Mouse (Mus musculus) CH12.LX (cell line): Measurements from ENCODE around the gene Sema6d. TPM values are rescaled to one million over a fixed set of nuclear protein-coding genes. Genes with fewer than 3 reads are reported as not detected.

Experiments used
- DNase-seq: peaks from one replicate; pipeline ENCODE4 v3.0.0-alpha.2; 2013; ENCODE audit errors: extremely low read depth
- H3K27ac ChIP-seq: 2 replicates; pipeline ENCODE4 v1.5.1; 2012; ENCODE audit warnings: low read depth, mild to moderate bottlenecking, control low read depth, moderate library complexity; ENCODE audit not compliant: insufficient read depth
- H3K27me3 ChIP-seq: replicated peaks from 2 replicates; pipeline ENCODE3; 2012; ENCODE audit warnings: inconsistent platforms
- H3K36me3 ChIP-seq, 2 experiments: replicated peaks in 1 of 2; 2 replicates each; pipeline versions ENCODE3 to v1.6.1; 2012; ENCODE audit warnings: inconsistent platforms in 1 of 2, low read length in 1 of 2, mild to moderate bottlenecking in 1 of 2, mixed read lengths in 1 of 2, moderate library complexity in 1 of 2; ENCODE audit not compliant: control insufficient read depth in 1 of 2, insufficient read depth in 1 of 2
- H3K4me1 ChIP-seq, 2 experiments: 2 replicates each; pipeline ENCODE4 v1.6.1; 2012; ENCODE audit warnings: inconsistent platforms in 1 of 2, moderate library complexity in 1 of 2; ENCODE audit not compliant: insufficient read depth in 2 of 2, control insufficient read depth in 1 of 2
- H3K4me2 ChIP-seq: 2 replicates; pipeline ENCODE4 v1.6.1; 2012; ENCODE audit warnings: low read depth, mild to moderate bottlenecking, control low read depth; ENCODE audit not compliant: poor library complexity, insufficient read depth, severe bottlenecking
- H3K4me3 ChIP-seq, 3 experiments: fragments of 150-350 bp in 1 of 3; sonication (generic) in 1 of 3; replicated peaks in 1 of 3; 2 replicates each; pipeline versions ENCODE3 to v1.5.1; 2011 to 2012; ENCODE audit warnings: low read depth in 2 of 3, low read length in 2 of 3, mild to moderate bottlenecking in 2 of 3, moderate library complexity in 2 of 3, control low read depth in 1 of 3, improper control_type of control experiment in 1 of 3, inconsistent platforms in 1 of 3, mixed read lengths in 1 of 3; ENCODE audit not compliant: poor library complexity in 1 of 3
- H3K79me2 ChIP-seq: replicated peaks from 2 replicates; pipeline ENCODE4 v1.6.1; 2012; ENCODE audit warnings: mild to moderate bottlenecking, moderate library complexity; ENCODE audit not compliant: control insufficient read depth, poor library complexity, insufficient read depth, severe bottlenecking; ENCODE audit errors: extremely low read depth
- H3K9ac ChIP-seq: 2 replicates; pipeline ENCODE4 v1.6.1; 2012; ENCODE audit warnings: low read depth, mild to moderate bottlenecking, control low read depth, moderate library complexity; ENCODE audit not compliant: insufficient read depth
- H3K9me3 ChIP-seq: replicated peaks from 2 replicates; pipeline ENCODE3; 2012; ENCODE audit warnings: low read length, inconsistent platforms, mixed read lengths
- CHD1 ChIP-seq: IDR thresholded peaks from 2 replicates; pipeline ENCODE4 v1.6.1; 2012; ENCODE audit warnings: low read depth, low read length, improper control_type of control experiment, inconsistent platforms
- CHD2 ChIP-seq: IDR thresholded peaks from 2 replicates; pipeline ENCODE4 v1.6.1; 2011; ENCODE audit warnings: low read length, improper control_type of control experiment
- ELF1 ChIP-seq: IDR thresholded peaks from 2 replicates; pipeline ENCODE4 v1.6.1; 2014; ENCODE audit warnings: low read depth, mild to moderate bottlenecking, inconsistent platforms, low read length, improper control_type of control experiment
- EP300 ChIP-seq: IDR thresholded peaks from 2 replicates; pipeline ENCODE4 v1.6.1; 2011; ENCODE audit warnings: low read length, improper control_type of control experiment
- JUN ChIP-seq: IDR thresholded peaks from 2 replicates; pipeline ENCODE4 v1.6.1; 2011; ENCODE audit warnings: low read depth, mild to moderate bottlenecking, low read length, improper control_type of control experiment, moderate library complexity; ENCODE audit not compliant: insufficient read depth
- MAX ChIP-seq: IDR thresholded peaks from 2 replicates; pipeline ENCODE4 v1.6.1; 2011; ENCODE audit warnings: low read length, improper control_type of control experiment
- MEF2A ChIP-seq: IDR thresholded peaks from 2 replicates; pipeline ENCODE4 v1.6.1; 2014; ENCODE audit warnings: low read depth, mild to moderate bottlenecking, inconsistent platforms, low read length, improper control_type of control experiment, borderline replicate concordance
- MXI1 ChIP-seq: IDR thresholded peaks from 2 replicates; pipeline ENCODE4 v1.6.1; 2011; ENCODE audit warnings: mild to moderate bottlenecking, low read depth, low read length, improper control_type of control experiment
- MYC ChIP-seq: IDR thresholded peaks from 2 replicates; pipeline ENCODE4 v1.6.1; 2011; ENCODE audit warnings: low read depth, mild to moderate bottlenecking, improper control_type of control experiment, low read length
- NELFE ChIP-seq: IDR thresholded peaks from 2 replicates; pipeline ENCODE4 v1.6.1; 2011; ENCODE audit warnings: low read depth, low read length, improper control_type of control experiment
- NRF1 ChIP-seq: IDR thresholded peaks from 2 replicates; pipeline ENCODE4 v1.6.1; 2014; ENCODE audit warnings: low read depth, mild to moderate bottlenecking, inconsistent platforms, low read length, improper control_type of control experiment, moderate library complexity
- RAD21 ChIP-seq: IDR thresholded peaks from 2 replicates; pipeline ENCODE4 v1.6.1; 2011; ENCODE audit warnings: low read depth, mild to moderate bottlenecking, low read length, improper control_type of control experiment, moderate library complexity
- RCOR1 ChIP-seq: conservative IDR thresholded peaks from 2 replicates; pipeline ENCODE4 v1.6.1; 2012; ENCODE audit warnings: low read depth, mild to moderate bottlenecking, inconsistent platforms, low read length, improper control_type of control experiment
- TBP ChIP-seq: conservative IDR thresholded peaks from 2 replicates; pipeline ENCODE4 v1.6.1; 2011; ENCODE audit warnings: low read depth, low read length, improper control_type of control experiment
- TCF12 ChIP-seq: IDR thresholded peaks from 2 replicates; pipeline ENCODE4 v1.6.1; 2014; ENCODE audit warnings: low read depth, mild to moderate bottlenecking, inconsistent platforms, low read length, improper control_type of control experiment
- UBTF ChIP-seq: IDR thresholded peaks from 2 replicates; pipeline ENCODE4 v1.6.1; 2012; ENCODE audit warnings: low read depth, mild to moderate bottlenecking, inconsistent platforms, low read length, improper control_type of control experiment, moderate library complexity
- USF2 ChIP-seq: conservative IDR thresholded peaks from 2 replicates; pipeline ENCODE4 v1.6.1; 2011; ENCODE audit warnings: low read depth, low read length, improper control_type of control experiment
- ZC3H11A ChIP-seq: IDR thresholded peaks from 2 replicates; pipeline ENCODE4 v1.6.1; 2012; ENCODE audit warnings: low read depth, mild to moderate bottlenecking, inconsistent platforms, low read length, improper control_type of control experiment
- ZMIZ1 ChIP-seq: IDR thresholded peaks from 2 replicates; pipeline ENCODE4 v1.6.1; 2012; ENCODE audit warnings: low read depth, mild to moderate bottlenecking, inconsistent platforms, low read length, improper control_type of control experiment
- ZNF384 ChIP-seq: IDR thresholded peaks from 2 replicates; pipeline ENCODE4 v1.6.1; 2012; ENCODE audit warnings: low read depth, low read length, improper control_type of control experiment, inconsistent platforms
- dilution Hi-C: fragments of 300-500 bp; cut with MboI; formaldehyde crosslinking; loops from 2 replicates; pipeline ENCODE4 v1.14.3; 2020; ENCODE audit warnings: low sequenced_read_pairs; ENCODE audit not compliant: extremely low pct_unique_long_range_greater_than_20kb, extremely low pct_ligation_motif_present
- in situ Hi-C: fragments of 300-500 bp; cut with MboI; formaldehyde crosslinking; loops from 3 replicates; pipeline ENCODE4 v1.14.3; 2019; ENCODE audit warnings: low sequenced_read_pairs, low pct_ligation_motif_present, low pct_unique_long_range_greater_than_20kb, mixed read lengths
- polyA plus RNA-seq: library from polyadenylated mRNA; unstranded; fragments of >175 nt; gene quantifications from 2 replicates; pipeline ENCODE4 v1.2.1, GENCODE M21; 2012; ENCODE audit warnings: low read depth; ENCODE audit not compliant: insufficient read length
- total RNA-seq, 2 experiments: library from RNA; depleted of rRNA; stranded (reverse); fragments of 300-350 nt in 1 of 2; fragments of >200 nt in 1 of 2; gene quantifications; 2 replicates each; pipeline ENCODE4 v1.2.3; 2012 to 2014

Gene Sema6d
- total and polyA plus RNA-seq, 3 experiments = not detected

DNA sequence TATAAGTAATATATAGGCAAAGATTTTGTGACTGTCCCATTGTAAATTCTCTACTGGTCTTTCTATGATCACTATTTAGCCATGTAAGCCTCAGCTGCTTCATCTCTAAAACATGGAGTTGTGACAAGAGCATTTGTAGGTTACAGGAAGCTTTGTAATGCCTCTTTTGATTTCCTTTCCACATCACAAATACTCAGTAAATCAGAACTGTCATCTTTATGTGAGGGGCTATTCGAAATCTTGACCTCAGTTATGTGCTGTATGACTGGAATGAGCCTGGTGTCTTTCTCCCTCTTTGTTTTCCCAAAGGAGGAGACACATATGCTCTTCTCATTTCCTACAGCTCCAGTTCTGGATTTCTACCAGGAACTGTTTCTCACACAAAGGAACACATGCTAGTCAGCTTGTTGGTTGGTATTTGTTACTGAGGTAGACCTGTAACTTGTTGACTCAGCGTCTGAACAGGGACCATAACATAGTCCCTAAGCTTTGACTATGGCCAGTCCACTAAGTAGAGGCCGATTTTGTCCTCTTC, 51.8 kb downstream of the Sema6d start:
- Histone ChIP-seq H3K4me3 (no peak overlapping the region), H3K36me3 (no peaks in the 10 kb centered on the region), H3K79me2 (no peaks in the 10 kb centered on the region), H3K27ac (no peak overlapping the region), H3K4me2 (no peak overlapping the region), H3K9me3 (peaks cover 55% of the 10 kb centered on the region), H3K4me1 (no peaks in the 10 kb centered on the region), H3K27me3 (no peaks in the 10 kb centered on the region), H3K9ac (no peak overlapping the region)
- in situ Hi-C loops (no loop called here), dilution Hi-C loops (no loop called here)
- no peak for DNase-seq
- no peak for TF ChIP-seq USF2
- no peak for TF ChIP-seq TCF12
- no peak for TF ChIP-seq ELF1
- no peak for TF ChIP-seq NELFE
- TF ChIP-seq MEF2A = no peak
- TF ChIP-seq UBTF = no peak
- no peak for TF ChIP-seq CHD1
- TF ChIP-seq ZC3H11A = no peak
- TF ChIP-seq TBP = no peak
- no peak for TF ChIP-seq EP300
- TF ChIP-seq CHD2 = no peak
- TF ChIP-seq ZNF384 = no peak
- no peak for TF ChIP-seq RCOR1

- TF ChIP-seq RAD21 (no peak), MYC (no peak), ZMIZ1 (no peak), NRF1 (no peak), MXI1 (no peak), JUN (no peak), RCOR1 (no peak), ZNF384 (no peak), MAX (no peak)
- Histone ChIP-seq H3K9ac (no peak overlapping the region), H3K9me3 (peaks cover 43% of the 10 kb centered on the region), H3K79me2 (no peaks in the 10 kb centered on the region), H3K27ac (no peak overlapping the region), H3K36me3 (no peaks in the 10 kb centered on the region), H3K4me1 (no peaks in the 10 kb centered on the region), H3K4me3 (no peak overlapping the region), H3K27me3 (no peaks in the 10 kb centered on the region), H3K4me2 (no peak overlapping the region)
- in situ Hi-C loops = no loop called here
- dilution Hi-C loops = no loop called here
- no peak for DNase-seq
Observed at GRCm38 (mm10) chr2:124145528-124145927, 55.8 kb downstream of the Sema6d start.
